In genomic region chr10:18393740-18394139, GRCm38 (mm10) we compare ENCODE assay signal across 11 mouse cellular contexts.
DNase-seq lines count a peak whose midpoint lies in the region; ATAC-seq and TF ChIP-seq lines count a peak whose summit lies in the region.
"Had no signal": no experiment of that assay in that cellular context is flagged by ENCODE, and none has a peak within 500 bp of the region (broad histone marks: within the 10 kb centered on the region; RNA-seq: fewer than 3 reads in every experiment).

No protein-coding gene starts in this region.

- H3K27me3 ChIP-seq in CH12.LX (replicated peaks), result no peaks in the 10 kb centered on the region
- H3K27me3 ChIP-seq in Patski, result no peaks in the 10 kb centered on the region
- no peaks in the 10 kb centered on the region for H3K27me3 ChIP-seq in intestine, postnatal 0 days (replicated peaks; ENCODE audit: control insufficient read depth, insufficient read depth, low read length)
- H3K27me3 ChIP-seq: embryonic facial prominence, embryonic 13.5 days; limb, embryonic 13.5 days had no signal

- POLR2A ChIA-PET in Patski (lab: Charles Lee), result no interaction called here

- no peaks in the 10 kb centered on the region for H3K36me3 ChIP-seq in CH12.LX (replicated peaks in 1 of 2; ENCODE audit: control insufficient read depth in 1 of 2, insufficient read depth in 1 of 2, low read length in 1 of 2)
- no peaks in the 10 kb centered on the region for H3K36me3 ChIP-seq in intestine, postnatal 0 days (ENCODE audit: control insufficient read depth, insufficient read depth)
- H3K36me3 ChIP-seq: embryonic facial prominence, embryonic 13.5 days; limb, embryonic 13.5 days had no signal

- in situ Hi-C loops in CH12.LX (cut with MboI; ENCODE audit: low pct_ligation_motif_present, low pct_unique_long_range_greater_than_20kb, low sequenced_read_pairs) (loop anchor here (5.0 kb wide), 1 partner anchor 146 kb away; no protein-coding TSS in a partner anchor), Patski (cut with MboI; ENCODE audit: low pct_unique_long_range_greater_than_20kb) (no loop called here)

- intact Hi-C loops in gastrocnemius, postnatal 14 days (cut with DNase I; ENCODE audit: low total_unique reads), result no loop called here

- WGBS in intestine, postnatal 0 days, result 61% methylated on average over 3 of the region's 3 CpGs

- H3K27ac ChIP-seq in layer of hippocampus, adult 2 months, result no peak overlapping the region
- H3K27ac ChIP-seq in CH12.LX (ENCODE audit: insufficient read depth, low read depth), result no peak overlapping the region
- H3K27ac ChIP-seq in intestine, postnatal 0 days (ENCODE audit: low read depth, low read length), result no peak overlapping the region
- H3K27ac ChIP-seq: embryonic facial prominence, embryonic 13.5 days; limb, embryonic 13.5 days had no signal

- H3K4me2 ChIP-seq in CH12.LX (ENCODE audit: insufficient read depth, low read depth, poor library complexity, severe bottlenecking), result no peak overlapping the region
- no peak overlapping the region for H3K4me2 ChIP-seq in intestine, postnatal 0 days (replicated peaks; ENCODE audit: low read depth)
- H3K4me2 ChIP-seq: embryonic facial prominence, embryonic 13.5 days; limb, embryonic 13.5 days had no signal

- CTCF ChIA-PET in Patski (lab: Charles Lee), result interaction anchor here (1.0 to 3.0 kb wide), 2 partner anchors 12 to 136 kb away, joined by 3 to 8 read pairs; no protein-coding TSS in a partner anchor

- dilution Hi-C loops in CH12.LX (cut with MboI; ENCODE audit: extremely low pct_ligation_motif_present, extremely low pct_unique_long_range_greater_than_20kb, low sequenced_read_pairs), result no loop called here

- TF ChIP-seq CTCF in layer of hippocampus, adult 2 months (conservative IDR thresholded peaks at IDR 0.05), result peak; percentile 74
- peak; percentile 31 to 75; a peak in 3 of 4 replicates for TF ChIP-seq CTCF in CH12.LX (conservative IDR thresholded peaks at IDR 0.05 in 1 of 2, IDR thresholded peaks at IDR 0.05 in 1 of 2; ENCODE audit: low read depth in 2 of 2, low read length in 2 of 2)
- TF ChIP-seq CTCF in Patski (IDR thresholded peaks at IDR 0.05), result peak; percentile 59
- TF ChIP-seq CTCF in intestine, postnatal 0 days (IDR thresholded peaks at IDR 0.05; ENCODE audit: low read depth), result peak; percentile 70

- peaks cover 3 to 17% of the 10 kb centered on the region in 2 experiments; a peak in 3 of 4 replicates for H3K4me1 ChIP-seq in CH12.LX (ENCODE audit: control insufficient read depth in 1 of 2, insufficient read depth in 2 of 2)
- 0 out of 2 replicates have a peak, but pooled peaks cover 3% of the 10 kb centered on the region for H3K4me1 ChIP-seq in intestine, postnatal 0 days (replicated peaks; ENCODE audit: control insufficient read depth, insufficient read depth, low read length)

- no peak overlapping the region for H3K9ac ChIP-seq in CH12.LX (ENCODE audit: insufficient read depth, low read depth)
- no peak overlapping the region for H3K9ac ChIP-seq in intestine, postnatal 0 days (ENCODE audit: low read depth, low read length)
- H3K9ac ChIP-seq: embryonic facial prominence, embryonic 13.5 days; limb, embryonic 13.5 days had no signal

- peak; percentile 39 for TF ChIP-seq RAD21 in CH12.LX (IDR thresholded peaks at IDR 0.05; ENCODE audit: low read depth, low read length)

- no peak for ATAC-seq in Patski
- no peak for ATAC-seq in intestine, postnatal 0 days
- ATAC-seq in monocyte, adult 5-6 weeks (replicated peaks; ENCODE audit: insufficient number of reproducible peaks, low FRiP score, low TSS enrichment, poor library complexity, severe bottlenecking), result no peak

- DNase-seq in layer of hippocampus, adult 2 months (ENCODE audit: low spot score in 2 of 2), result no peak
- DNase-seq in layer of hippocampus, adult 8-10 months (ENCODE audit: low spot score in 2 of 2), result no peak
- DNase-seq in CH12.LX (ENCODE audit: extremely low read depth) (peak; percentile 61), Patski (ENCODE audit: low read depth, low spot score) (no peak)
- no peak for DNase-seq in gastrocnemius, postnatal 14 days
- DNase-seq in cerebellum, postnatal 4 days (ENCODE audit: low spot score in 2 of 2), result no peak
- DNase-seq: heart, postnatal 10 days had no signal

- TF ChIP-seq EP300 in CH12.LX (IDR thresholded peaks at IDR 0.05; ENCODE audit: low read length), result peak; percentile 40; the same call in 1 of the 2 replicates

- no peak overlapping the region for H3K4me3 ChIP-seq in layer of hippocampus, adult 2 months
- H3K4me3 ChIP-seq in CH12.LX (replicated peaks in 1 of 3; ENCODE audit: low read depth in 2 of 3, low read length in 2 of 3, poor library complexity in 1 of 3), result no peak overlapping the region
- H3K4me3 ChIP-seq in intestine, postnatal 0 days (ENCODE audit: low read depth, low read length), result no peak overlapping the region
- H3K4me3 ChIP-seq: embryonic facial prominence, embryonic 13.5 days; limb, embryonic 13.5 days had no signal

- H3K9me3 ChIP-seq in CH12.LX (replicated peaks; ENCODE audit: low read length), result no peaks in the 10 kb centered on the region
- H3K9me3 ChIP-seq in intestine, postnatal 0 days (ENCODE audit: control insufficient read depth), result no peaks in the 10 kb centered on the region
- H3K9me3 ChIP-seq: embryonic facial prominence, embryonic 13.5 days; limb, embryonic 13.5 days had no signal

- TF ChIP-seq POLR2A in CH12.LX (IDR thresholded peaks at IDR 0.05; ENCODE audit: low read depth, low read length), result no peak

- no peaks in the 10 kb centered on the region for H3K79me2 ChIP-seq in CH12.LX (replicated peaks; ENCODE audit: control insufficient read depth, extremely low read depth, insufficient read depth, poor library complexity, severe bottlenecking)

TF ChIP-seq in CH12.LX, 34 proteins besides CTCF, POLR2A, EP300 and RAD21:
- TF ChIP-seq MAX (IDR thresholded peaks at IDR 0.05; ENCODE audit: low read length), result no peak
- no peak for TF ChIP-seq MEF2A (IDR thresholded peaks at IDR 0.05; ENCODE audit: borderline replicate concordance, low read depth, low read length)
- TF ChIP-seq JUND (conservative IDR thresholded peaks at IDR 0.05; ENCODE audit: low read depth, low read length), result peak; percentile 97
- TF ChIP-seq ZNF384 (IDR thresholded peaks at IDR 0.05; ENCODE audit: low read depth, low read length), result no peak
- TF ChIP-seq USF2 (conservative IDR thresholded peaks at IDR 0.05; ENCODE audit: low read depth, low read length), result no peak
- no peak for TF ChIP-seq HCFC1 (IDR thresholded peaks at IDR 0.05; ENCODE audit: low read depth, low read length)
- TF ChIP-seq ETS1 (conservative IDR thresholded peaks at IDR 0.05; ENCODE audit: low read depth, low read length), result no peak
- no peak for TF ChIP-seq ELF1 (IDR thresholded peaks at IDR 0.05; ENCODE audit: low read depth, low read length)
- no peak for TF ChIP-seq NRF1 (IDR thresholded peaks at IDR 0.05; ENCODE audit: low read depth, low read length)
- no peak for TF ChIP-seq POLR2AphosphoS2 (IDR thresholded peaks at IDR 0.05; ENCODE audit: low read depth, low read length)
- peak; percentile 96 for TF ChIP-seq IRF4 (IDR thresholded peaks at IDR 0.05; ENCODE audit: low read depth, low read length)
- no peak for TF ChIP-seq KAT2A (IDR thresholded peaks at IDR 0.05; ENCODE audit: insufficient replicate concordance, low read length)
- no peak for TF ChIP-seq BHLHE40 (IDR thresholded peaks at IDR 0.05; ENCODE audit: low read depth, low read length)
- TF ChIP-seq TBP (conservative IDR thresholded peaks at IDR 0.05; ENCODE audit: low read depth, low read length), result no peak
- TF ChIP-seq SIN3A (IDR thresholded peaks at IDR 0.05; ENCODE audit: low read length), result 0 out of 2 replicates have a peak, but pooled peaks have one; percentile 29
- no peak for TF ChIP-seq UBTF (IDR thresholded peaks at IDR 0.05; ENCODE audit: low read depth, low read length)
- no peak for TF ChIP-seq TCF12 (IDR thresholded peaks at IDR 0.05; ENCODE audit: low read depth, low read length)
- peak; percentile 63 for TF ChIP-seq JUN (IDR thresholded peaks at IDR 0.05; ENCODE audit: insufficient read depth, low read depth, low read length)
- peak; percentile 59 for TF ChIP-seq SMC3 (IDR thresholded peaks at IDR 0.05; ENCODE audit: low read depth, low read length)
- TF ChIP-seq ZMIZ1 (IDR thresholded peaks at IDR 0.05; ENCODE audit: low read depth, low read length), result no peak
